Mouse (Mus musculus) intestine, embryonic 14.5 days (tissue): Measurements from ENCODE around the gene Gtpbp6. TPM values are rescaled to one million over a fixed set of nuclear protein-coding genes. Genes with fewer than 3 reads are reported as not detected.

Source experiments
- ATAC-seq: fragments of 200-750 bp; cut with Nextera tagmentation; replicated peaks from 2 replicates; pipeline ENCODE4 v1.8.0; 2017; ENCODE audit warnings: low read depth, moderate number of reproducible peaks, moderate TSS enrichment, moderate library complexity; ENCODE audit not compliant: low FRiP score, low TSS enrichment
- DNase-seq: peaks from one replicate; pipeline ENCODE4 v3.0.0-alpha.2; 2018; ENCODE audit warnings: low spot score
- H3K27ac ChIP-seq: fragments of 300-500 bp; sonication (generic); 2 replicates; pipeline ENCODE4 v1.5.1; 2014; ENCODE audit warnings: low read depth, mild to moderate bottlenecking, control low read depth
- H3K27me3 ChIP-seq: fragments of 300-500 bp; sonication (generic); replicated peaks from 2 replicates; pipeline ENCODE4 v1.6.1; 2014; ENCODE audit warnings: low read length, control low read depth; ENCODE audit not compliant: control insufficient read depth, insufficient read depth
- H3K36me3 ChIP-seq: fragments of 300-500 bp; sonication (generic); 2 replicates; pipeline ENCODE4 v1.6.1; 2014; ENCODE audit warnings: low read length, control low read depth; ENCODE audit not compliant: control insufficient read depth, insufficient read depth
- H3K4me1 ChIP-seq: fragments of 300-500 bp; sonication (generic); replicated peaks from 2 replicates; pipeline ENCODE4 v1.6.1; 2014; ENCODE audit warnings: low read length, control low read depth, mixed read lengths; ENCODE audit not compliant: control insufficient read depth, insufficient read depth
- H3K4me2 ChIP-seq: fragments of 300-500 bp; sonication (generic); 2 replicates; pipeline ENCODE4 v1.6.1; 2014; ENCODE audit warnings: low read length
- H3K4me3 ChIP-seq: fragments of 300-500 bp; sonication (generic); 2 replicates; pipeline ENCODE4 v1.5.1; 2014; ENCODE audit warnings: low read depth, low read length, control low read depth, mixed read lengths
- H3K9ac ChIP-seq: fragments of 300-500 bp; sonication (generic); 2 replicates; pipeline ENCODE4 v1.6.1; 2014; ENCODE audit warnings: mild to moderate bottlenecking, low read length
- H3K9me3 ChIP-seq: fragments of 300-500 bp; sonication (generic); 2 replicates; pipeline ENCODE4 v1.6.1; 2016; ENCODE audit warnings: low read length, control low read depth; ENCODE audit not compliant: control insufficient read depth
- WGBS: fragments of 180-500 bp; shearing (Covaris S2); extraction: QIAGEN DNeasy Blood & Tissue Kit; methylation state at CpG from one replicate; pipeline ENCODE4 v1.1.7; 2014; 5-methylcytosine and 5-hydroxymethylcytosine counted together
- polyA plus RNA-seq: library from polyadenylated mRNA; unstranded; fragments of >200 nt; fragmentation: Nextera tagmentation; extraction: Ambion mirVana; gene quantifications from 2 replicates; pipeline ENCODE4 v1.2.1, GENCODE M21; 2014

Gtpbp6 gene
- 29.3 and 31.0 TPM in 2 replicates for polyA plus RNA-seq

DNA sequence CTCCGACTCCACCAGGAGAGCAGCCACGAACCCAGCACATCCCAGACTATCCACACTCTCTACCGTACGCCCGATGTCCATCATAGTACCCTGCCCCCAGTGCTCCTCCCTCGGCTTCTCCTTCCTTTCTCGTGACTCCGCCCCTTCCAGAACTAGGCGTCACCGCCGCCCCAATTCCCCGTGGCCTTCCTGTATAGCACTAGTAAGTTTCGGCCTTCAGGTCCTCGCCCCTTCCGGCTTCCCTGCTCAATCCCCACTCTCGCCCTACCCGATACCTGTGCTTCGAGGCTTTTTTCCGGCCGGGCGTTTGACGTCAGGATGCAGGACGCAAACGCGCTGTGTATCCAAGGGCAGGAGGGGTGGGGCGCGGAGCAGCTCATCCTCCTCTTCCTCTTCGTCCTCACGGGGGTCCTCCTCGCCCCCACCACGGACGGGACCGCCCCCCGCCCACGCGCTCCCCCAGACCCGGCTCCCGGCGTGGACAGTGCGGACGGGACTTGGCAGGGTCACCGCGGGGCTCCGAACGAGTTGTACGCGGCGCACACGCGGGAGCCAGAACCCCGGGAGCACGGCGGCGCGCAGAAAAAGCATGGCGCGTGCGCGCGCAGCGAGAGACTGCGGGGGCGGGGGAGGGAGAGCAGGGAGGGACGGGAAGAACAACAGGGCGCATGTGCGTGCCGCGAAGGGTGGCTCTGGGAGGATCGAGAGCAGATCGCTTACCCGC is at the start of gene Gtpbp6:
Gene Gtpbp6, minus strand, starts transcription at position 617 of the 724 bp plus-strand sequence.
- DNase-seq (peak; percentile 96), ATAC-seq (peak; percentile 92)
- H3K27ac ChIP-seq = peak within 1 kb of the TSS; percentile 98
- peaks cover 41% of the 10 kb centered on the region for H3K36me3 ChIP-seq
- H3K4me2 ChIP-seq = peak within 1 kb of the TSS; percentile 57
- H3K27me3 ChIP-seq = no peaks in the 10 kb centered on the region
- under 1% methylated on average over 69 of the region's 71 CpGs for WGBS
- peak within 1 kb of the TSS; percentile 79 for H3K4me3 ChIP-seq
- peaks cover 11% of the 10 kb centered on the region for H3K4me1 ChIP-seq
- H3K9ac ChIP-seq = peak within 1 kb of the TSS; percentile 84
- H3K9me3 ChIP-seq = no peaks in the 10 kb centered on the region

DNA sequence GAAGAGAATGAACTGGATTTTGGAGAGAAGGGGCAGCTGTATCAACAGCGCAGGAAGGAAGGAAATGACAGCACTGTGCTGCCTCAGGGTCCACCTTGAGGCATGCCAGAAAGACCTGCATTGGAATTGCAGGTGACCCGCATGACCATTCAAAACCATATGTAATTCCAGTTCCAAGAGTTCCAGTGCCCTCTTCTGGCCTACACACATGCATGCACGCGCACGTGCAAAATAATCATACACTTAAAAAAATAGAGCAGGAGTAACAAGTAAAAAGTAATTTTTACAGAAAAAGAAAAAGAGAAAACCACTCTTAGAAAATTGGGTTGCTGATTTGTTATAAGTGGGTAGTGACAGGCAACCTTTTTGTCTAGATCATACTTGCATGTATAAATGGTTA is 35.0 kb upstream of the Gtpbp6 start:
- Histone ChIP-seq H3K36me3 (peaks cover 64% of the 10 kb centered on the region), H3K4me1 (no peaks in the 10 kb centered on the region), H3K9me3 (no peaks in the 10 kb centered on the region), H3K9ac (no peak overlapping the region), H3K27me3 (no peaks in the 10 kb centered on the region), H3K27ac (no peak overlapping the region), H3K4me3 (no peak overlapping the region), H3K4me2 (no peak overlapping the region)
- ATAC-seq (no peak), DNase-seq (no peak)
- WGBS = 87% methylated on average over 5 of the region's 5 CpGs

DNA sequence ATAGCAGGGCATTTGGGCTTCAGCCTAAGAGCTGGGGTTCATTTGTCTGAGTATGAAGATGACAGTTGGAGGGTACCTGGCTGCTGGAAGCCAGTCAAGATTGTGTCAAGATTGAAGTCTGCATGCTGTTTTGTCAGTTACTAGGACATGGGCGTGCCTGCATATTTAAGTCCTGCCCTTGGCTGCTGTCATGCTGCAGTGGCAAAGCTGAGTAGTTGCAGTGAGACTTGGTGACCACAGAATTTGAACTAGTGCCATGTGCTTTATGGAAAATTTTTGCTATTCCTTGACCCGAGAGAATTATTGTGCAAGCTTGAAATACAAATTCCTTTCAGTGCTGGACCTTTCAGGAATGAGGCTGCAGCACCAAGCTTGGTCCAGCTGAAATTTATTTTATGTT is 34.3 kb upstream of the Gtpbp6 start:
- Histone ChIP-seq H3K27me3 (no peaks in the 10 kb centered on the region), H3K4me3 (no peak overlapping the region), H3K36me3 (peaks cover 59% of the 10 kb centered on the region), H3K4me2 (no peak overlapping the region), H3K27ac (no peak overlapping the region), H3K4me1 (no peaks in the 10 kb centered on the region), H3K9me3 (no peaks in the 10 kb centered on the region), H3K9ac (no peak overlapping the region)
- WGBS = 94% methylated on average over 2 of the region's 2 CpGs
- ATAC-seq (no peak), DNase-seq (no peak)

DNA sequence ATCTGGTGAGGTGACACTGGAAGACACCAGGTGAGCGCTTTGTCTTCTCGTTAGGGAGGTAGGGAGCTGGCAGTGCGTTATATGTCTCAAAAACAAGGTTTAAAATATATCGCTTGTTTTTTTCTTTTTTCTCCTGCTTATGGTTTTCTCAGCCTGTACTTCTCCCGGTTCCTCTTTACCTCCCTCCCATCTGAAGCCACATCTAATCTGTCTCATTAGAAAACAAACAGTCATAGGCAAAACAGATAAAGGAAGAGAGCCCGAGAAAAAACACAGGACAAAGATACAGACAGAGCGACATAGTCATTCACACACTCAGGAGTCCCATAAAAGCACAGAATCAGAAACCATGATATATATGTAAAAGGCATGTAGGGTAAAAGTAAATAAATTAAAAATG is 32.4 kb upstream of the Gtpbp6 start:
- ATAC-seq (no peak), DNase-seq (no peak)
- WGBS = 88% methylated on average over 7 of the region's 7 CpGs
- Histone ChIP-seq H3K9me3 (no peaks in the 10 kb centered on the region), H3K27me3 (no peaks in the 10 kb centered on the region), H3K4me3 (no peak overlapping the region), H3K4me1 (no peaks in the 10 kb centered on the region), H3K36me3 (peaks cover 44% of the 10 kb centered on the region), H3K27ac (no peak overlapping the region), H3K4me2 (no peak overlapping the region), H3K9ac (no peak overlapping the region)

DNA sequence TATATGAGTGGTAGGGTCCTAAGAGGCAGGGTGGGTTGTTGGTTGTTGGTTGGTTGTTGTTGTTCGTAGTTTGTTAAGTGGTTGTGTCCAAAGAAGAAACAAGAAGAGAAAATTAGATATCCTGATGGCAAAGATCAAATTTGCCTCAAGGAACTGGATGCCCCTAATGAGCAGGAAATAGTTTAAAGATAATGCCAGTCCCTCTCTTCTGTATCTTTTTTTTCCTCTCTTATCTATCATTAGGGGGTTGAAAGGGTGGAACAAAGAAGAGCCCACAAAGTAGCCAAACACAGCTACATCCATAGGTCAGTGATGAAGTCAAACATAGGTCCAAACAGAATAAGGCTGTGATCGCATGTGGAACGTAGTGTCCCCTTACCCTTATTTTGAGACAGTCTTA is 31.3 kb upstream of the Gtpbp6 start:
- Histone ChIP-seq H3K4me3 (no peak overlapping the region), H3K36me3 (peaks cover 35% of the 10 kb centered on the region), H3K4me2 (no peak overlapping the region), H3K9ac (no peak overlapping the region), H3K27ac (no peak overlapping the region), H3K9me3 (0 out of 2 replicates have a peak, but pooled peaks cover 6% of the 10 kb centered on the region), H3K27me3 (no peaks in the 10 kb centered on the region), H3K4me1 (no peaks in the 10 kb centered on the region)
- DNase-seq (no peak), ATAC-seq (no peak)
- WGBS = 95% methylated on average over 3 of the region's 3 CpGs

DNA sequence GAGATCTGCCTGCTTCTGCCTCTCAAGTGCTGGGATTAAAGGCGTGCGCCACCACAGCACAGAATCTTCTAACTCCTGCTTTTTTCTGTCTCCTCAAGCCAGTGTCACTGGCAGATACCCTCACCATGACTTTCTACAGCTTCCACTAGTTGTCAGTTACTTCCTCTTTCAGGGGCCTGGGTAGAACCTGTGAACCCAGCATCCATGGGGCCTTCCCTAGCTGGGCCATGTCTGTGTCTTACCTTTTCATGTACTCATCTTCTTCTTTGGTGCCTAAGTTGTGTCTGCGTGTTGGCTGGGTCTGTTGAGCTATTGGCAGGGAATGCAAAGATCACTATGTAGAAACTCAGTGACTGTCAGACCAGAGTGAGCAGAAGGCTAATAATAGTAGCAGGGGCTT is 29.8 kb upstream of the Gtpbp6 start:
- DNase-seq (no peak), ATAC-seq (no peak)
- peaks cover 23% of the 10 kb centered on the region for H3K36me3 ChIP-seq
- H3K4me3 ChIP-seq = no peak overlapping the region
- H3K27me3 ChIP-seq = no peaks in the 10 kb centered on the region
- H3K4me2 ChIP-seq = no peak overlapping the region
- H3K9me3 ChIP-seq = 0 out of 2 replicates have a peak, but pooled peaks cover 6% of the 10 kb centered on the region
- WGBS = 94% methylated on average over 3 of the region's 3 CpGs
- no peak overlapping the region for H3K27ac ChIP-seq
- no peak overlapping the region for H3K9ac ChIP-seq
- no peaks in the 10 kb centered on the region for H3K4me1 ChIP-seq

- Histone ChIP-seq H3K9me3 (0 out of 2 replicates have a peak, but pooled peaks cover 6% of the 10 kb centered on the region), H3K4me2 (peak overlapping the region; percentile 77), H3K27ac (peak overlapping the region; percentile 38; the same call in 1 of the 2 replicates), H3K9ac (peak overlapping the region; percentile 74), H3K27me3 (no peaks in the 10 kb centered on the region), H3K36me3 (peaks cover 17% of the 10 kb centered on the region), H3K4me1 (no peaks in the 10 kb centered on the region), H3K4me3 (peak overlapping the region; percentile 80)
- ATAC-seq (peak; percentile 42), DNase-seq (no peak)
- WGBS = 6% methylated on average over 18 of the region's 18 CpGs
Observed at GRCm38 (mm10) chr5:110136087-110136464, 28.1 kb upstream of the Gtpbp6 start.

- peak within 1 kb of the TSS; percentile 38; the same call in 1 of the 2 replicates for H3K27ac ChIP-seq
- peak within 1 kb of the TSS; percentile 77 for H3K4me2 ChIP-seq
- 0 out of 2 replicates have a peak, but pooled peaks cover 9% of the 10 kb centered on the region for H3K9me3 ChIP-seq
- DNase-seq (peak; percentile 98), ATAC-seq (peak; percentile 99)
- H3K36me3 ChIP-seq = peaks cover 13% of the 10 kb centered on the region
- H3K4me1 ChIP-seq = no peaks in the 10 kb centered on the region
- H3K27me3 ChIP-seq = no peaks in the 10 kb centered on the region
- peak within 1 kb of the TSS; percentile 74 for H3K9ac ChIP-seq
- 4% methylated on average over 46 of the region's 46 CpGs for WGBS
- H3K4me3 ChIP-seq = peak within 1 kb of the TSS; percentile 80
Observed at GRCm38 (mm10) chr5:110135293-110136086, 27.5 kb upstream of the Gtpbp6 start, which contains the start of gene Chfr. Chfr (plus strand) TSS chr5:110135842.
